Mouse (Mus musculus) stomach, embryonic 14.5 days (tissue): Measurements from ENCODE around the gene B230118H07Rik. TPM values are rescaled to one million over a fixed set of nuclear protein-coding genes. Genes with fewer than 3 reads are reported as not detected.

Experiments
- ATAC-seq: fragments of 200-750 bp; cut with Nextera tagmentation; 2 replicates; pipeline ENCODE4 v1.8.0; 2017; ENCODE audit warnings: low read depth, moderate TSS enrichment; ENCODE audit not compliant: insufficient number of reproducible peaks, insufficient read depth, low FRiP score
- H3K27ac ChIP-seq: fragments of 300-500 bp; sonication (generic); 2 replicates; pipeline ENCODE4 v1.5.1; 2014; ENCODE audit warnings: mild to moderate bottlenecking, low read length, moderate library complexity, mixed read lengths
- H3K27me3 ChIP-seq: fragments of 300-500 bp; sonication (generic); 2 replicates; pipeline ENCODE4 v1.6.1; 2014; ENCODE audit warnings: low read length, control low read depth, mixed read lengths; ENCODE audit not compliant: control insufficient read depth, insufficient read depth
- H3K36me3 ChIP-seq: fragments of 300-500 bp; sonication (generic); 2 replicates; pipeline ENCODE4 v1.6.1; 2014; ENCODE audit warnings: mild to moderate bottlenecking, control low read depth, low read length, moderate library complexity, mixed read lengths; ENCODE audit not compliant: control insufficient read depth, insufficient read depth
- H3K4me1 ChIP-seq: fragments of 300-500 bp; sonication (generic); 2 replicates; pipeline ENCODE4 v1.6.1; 2014; ENCODE audit warnings: low read length, control low read depth, mixed read lengths; ENCODE audit not compliant: control insufficient read depth, insufficient read depth
- H3K4me2 ChIP-seq: fragments of 300-500 bp; sonication (generic); replicated peaks from 2 replicates; pipeline ENCODE4 v1.6.1; 2014; ENCODE audit warnings: low read depth, low read length, control low read depth
- H3K4me3 ChIP-seq: fragments of 300-500 bp; sonication (generic); 2 replicates; pipeline ENCODE4 v1.5.1; 2014; ENCODE audit warnings: low read depth, low read length, control low read depth
- H3K9ac ChIP-seq: fragments of 300-500 bp; sonication (generic); replicated peaks from 2 replicates; pipeline ENCODE4 v1.6.1; 2014; ENCODE audit warnings: low read depth, mild to moderate bottlenecking, control low read depth, low read length, moderate library complexity, mixed read lengths
- H3K9me3 ChIP-seq: fragments of 300-500 bp; sonication (generic); 2 replicates; pipeline ENCODE4 v1.6.1; 2016; ENCODE audit warnings: low read depth, low read length, control low read depth; ENCODE audit not compliant: control insufficient read depth
- WGBS: fragments of 180-500 bp; shearing (Covaris S2); extraction: QIAGEN DNeasy Blood & Tissue Kit; methylation state at CpG from one replicate; pipeline ENCODE4 v1.1.7; 2014; 5-methylcytosine and 5-hydroxymethylcytosine counted together
- polyA plus RNA-seq: library from polyadenylated mRNA; unstranded; fragments of >200 nt; fragmentation: Nextera tagmentation; extraction: Ambion mirVana; gene quantifications from 2 replicates; pipeline ENCODE4 v1.2.1, GENCODE M21; 2014

Gene B230118H07Rik
- polyA plus RNA-seq, 1 experiment from 2014 or later, result 63.4 TPM

GRCm38 (mm10) chr2:101678236-101679021, 29.1 kb upstream of the B230118H07Rik start, which contains the start of gene Traf6:
Gene Traf6 (plus strand): TSS chr2:101678429.
- 0% methylated on average over 68 of the region's 68 CpGs for WGBS
- Histone ChIP-seq H3K27me3 (no peaks in the 10 kb centered on the region), H3K4me3 (peak within 1 kb of the TSS; percentile 73), H3K9me3 (no peaks in the 10 kb centered on the region), H3K9ac (peak within 1 kb of the TSS; percentile 76), H3K4me1 (peaks cover 5% of the 10 kb centered on the region; the same call in 1 of the 2 replicates), H3K4me2 (peak within 1 kb of the TSS; percentile 50), H3K27ac (no peak within 1 kb of the TSS), H3K36me3 (no peaks in the 10 kb centered on the region)
- peak; percentile 95 for ATAC-seq

- no peaks in the 10 kb centered on the region for H3K36me3 ChIP-seq
- no peak overlapping the region for H3K4me2 ChIP-seq
- no peaks in the 10 kb centered on the region for H3K27me3 ChIP-seq
- no peak overlapping the region for H3K9ac ChIP-seq
- no peak overlapping the region for H3K27ac ChIP-seq
- H3K4me3 ChIP-seq, result no peak overlapping the region
- no peak for ATAC-seq
- 71% methylated on average over 3 of the region's 3 CpGs for WGBS
- no peaks in the 10 kb centered on the region for H3K9me3 ChIP-seq
- H3K4me1 ChIP-seq, result no peaks in the 10 kb centered on the region
Observed at GRCm38 (mm10) chr2:101673547-101673946, 24.2 kb upstream of the B230118H07Rik start.

- 90% methylated on average over 3 of the region's 3 CpGs for WGBS
- Histone ChIP-seq H3K27me3 (no peaks in the 10 kb centered on the region), H3K9me3 (no peaks in the 10 kb centered on the region), H3K9ac (no peak overlapping the region), H3K27ac (no peak overlapping the region), H3K4me2 (no peak overlapping the region), H3K4me3 (no peak overlapping the region), H3K4me1 (no peaks in the 10 kb centered on the region), H3K36me3 (no peaks in the 10 kb centered on the region)
- no peak for ATAC-seq
Observed at GRCm38 (mm10) chr2:101668751-101669150, 19.4 kb upstream of the B230118H07Rik start.

GRCm38 (mm10) chr2:101665703-101666092, 16.4 kb upstream of the B230118H07Rik start:
- no peak overlapping the region for H3K4me2 ChIP-seq
- no peaks in the 10 kb centered on the region for H3K36me3 ChIP-seq
- H3K9me3 ChIP-seq, result no peaks in the 10 kb centered on the region
- no peaks in the 10 kb centered on the region for H3K4me1 ChIP-seq
- no peak overlapping the region for H3K27ac ChIP-seq
- no peak overlapping the region for H3K9ac ChIP-seq
- WGBS, result 90% methylated on average over 3 of the region's 3 CpGs
- H3K4me3 ChIP-seq, result no peak overlapping the region
- H3K27me3 ChIP-seq, result no peaks in the 10 kb centered on the region
- no peak for ATAC-seq

GRCm38 (mm10) chr2:101665058-101665702, 15.8 kb upstream of the B230118H07Rik start:
- no peaks in the 10 kb centered on the region for H3K36me3 ChIP-seq
- no peak overlapping the region for H3K9ac ChIP-seq
- H3K4me1 ChIP-seq, result no peaks in the 10 kb centered on the region
- ATAC-seq, result peak; percentile 65; the same call in 1 of the 2 replicates
- H3K4me2 ChIP-seq, result no peak overlapping the region
- no peaks in the 10 kb centered on the region for H3K9me3 ChIP-seq
- 22% methylated on average over 9 of the region's 9 CpGs for WGBS
- H3K27me3 ChIP-seq, result no peaks in the 10 kb centered on the region
- no peak overlapping the region for H3K27ac ChIP-seq
- no peak overlapping the region for H3K4me3 ChIP-seq

- H3K4me3 ChIP-seq, result no peak overlapping the region
- H3K4me2 ChIP-seq, result no peak overlapping the region
- H3K9me3 ChIP-seq, result no peaks in the 10 kb centered on the region
- no peak overlapping the region for H3K9ac ChIP-seq
- no peak for ATAC-seq
- no peak overlapping the region for H3K27ac ChIP-seq
- WGBS, result 72% methylated on average over 2 of the region's 2 CpGs
- no peaks in the 10 kb centered on the region for H3K4me1 ChIP-seq
- H3K36me3 ChIP-seq, result no peaks in the 10 kb centered on the region
- no peaks in the 10 kb centered on the region for H3K27me3 ChIP-seq
Observed at GRCm38 (mm10) chr2:101660536-101660935, 11.2 kb upstream of the B230118H07Rik start.

- WGBS, result 16% methylated on average over 14 of the region's 14 CpGs
- no peak; the same call in 1 of the 2 replicates for ATAC-seq
- Histone ChIP-seq H3K9me3 (no peaks in the 10 kb centered on the region), H3K36me3 (no peaks in the 10 kb centered on the region), H3K27me3 (no peaks in the 10 kb centered on the region), H3K4me3 (peak overlapping the region; percentile 4; the same call in 1 of the 2 replicates), H3K4me2 (peak overlapping the region; percentile 43), H3K4me1 (no peaks in the 10 kb centered on the region), H3K27ac (no peak overlapping the region), H3K9ac (no peak overlapping the region)
Observed at GRCm38 (mm10) chr2:101652921-101653597, 3.7 kb upstream of the B230118H07Rik start.

GRCm38 (mm10) chr2:101652204-101652920, 3.0 kb upstream of the B230118H07Rik start:
- WGBS, result 44% methylated on average over 14 of the region's 14 CpGs
- H3K4me1 ChIP-seq, result no peaks in the 10 kb centered on the region
- no peak overlapping the region for H3K27ac ChIP-seq

More at GRCm38 (mm10) chr2:101652204-101652920, 3.0 kb upstream of the B230118H07Rik start:
- Histone ChIP-seq H3K36me3 (no peaks in the 10 kb centered on the region), H3K9me3 (no peaks in the 10 kb centered on the region), H3K27me3 (no peaks in the 10 kb centered on the region), H3K4me2 (peak overlapping the region; percentile 43), H3K9ac (no peak overlapping the region), H3K4me3 (peak overlapping the region; percentile 4; the same call in 1 of the 2 replicates)
- no peak; the same call in 1 of the 2 replicates for ATAC-seq
